Mouse (Mus musculus) Patski (cell line): ENCODE data around the gene Fer. TPM values are rescaled to one million over a fixed set of nuclear protein-coding genes. Genes with fewer than 3 reads are reported as not detected.
"Not testable (repeated sequence)": the region's sequence is repeated elsewhere in the genome, so short reads cannot be mapped to it uniquely, and the experiment has no call there.

ENCODE experiments used
- ATAC-seq: fragments of 100-300 bp; one replicate; pipeline ENCODE4 v1.8.0; 2021
- CTCF ChIA-PET: fragments of 350-600 bp; sonication (Branson Sonifier 250); formaldehyde crosslinking; loops from one replicate; lab custom pipeline; 2022; ENCODE audit warnings: inconsistent platforms; lab: Charles Lee
- POLR2A ChIA-PET: fragments of 350-600 bp; sonication (Branson Sonifier 250); formaldehyde crosslinking; loops from one replicate; lab custom pipeline; 2022; ENCODE audit warnings: antibody characterized with exemption, inconsistent platforms; lab: Charles Lee
- DNase-seq: peaks from one replicate; pipeline ENCODE4 v3.0.0-alpha.2; 2011; ENCODE audit warnings: low read depth, low spot score
- H3K27me3 ChIP-seq: fragments of 371-371 bp; one replicate; pipeline ENCODE4 v1.5.1; 2021
- CTCF ChIP-seq: fragments of 100-300 bp; IDR thresholded peaks from one replicate; pipeline ENCODE4 v1.5.1; 2021
- in situ Hi-C: fragments of 300-500 bp; cut with MboI; formaldehyde crosslinking; loops from 3 replicates; pipeline ENCODE4 v1.11.1; 2018; ENCODE audit warnings: low pct_unique_long_range_greater_than_20kb, mixed read lengths
- polyA plus RNA-seq: library from polyadenylated mRNA; unstranded; gene quantifications from one replicate; pipeline ENCODE4 v1.2.3, GENCODE M21; 2021

The Fer gene
- polyA plus RNA-seq, 1 experiment from 2014 or later: 34.8 TPM

- in situ Hi-C loops: no loop called here
- DNase-seq: no peak
These were observed 24.7 kb upstream of the Fer start for GRCm38 (mm10) chr17:63838144-63838543.

DNA sequence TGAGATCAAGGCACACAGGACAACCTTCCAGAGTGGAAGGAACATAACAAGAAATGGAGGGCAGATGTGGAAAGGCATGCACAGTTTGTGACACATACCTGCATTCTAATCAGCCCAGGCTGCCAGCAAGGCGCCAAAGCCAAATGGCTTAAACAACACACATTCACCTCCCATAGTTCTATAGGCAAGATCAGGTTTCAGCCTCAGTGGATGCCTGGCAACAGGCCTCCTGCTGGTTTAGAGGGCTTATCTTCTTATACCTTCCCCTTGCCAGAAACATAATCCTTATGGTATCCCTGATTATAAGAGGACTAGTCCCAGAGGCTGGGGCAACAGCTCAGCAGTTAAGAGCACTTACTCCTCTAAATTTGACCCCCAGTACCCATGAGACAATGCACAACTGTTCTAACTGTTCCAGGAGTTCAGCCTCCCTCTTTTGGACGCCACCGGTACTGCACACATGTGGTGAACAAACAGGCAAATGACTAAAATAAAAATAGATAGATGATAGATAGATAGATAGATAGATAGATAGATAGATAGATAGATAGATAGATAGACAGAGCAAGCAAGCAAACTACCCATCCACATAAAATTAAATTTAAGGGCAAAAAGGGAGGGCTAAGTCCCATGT is 23.1 kb upstream of the Fer start:
- POLR2A ChIA-PET: no interaction called here
- in situ Hi-C loops: no loop called here
- TF ChIP-seq CTCF: peak; percentile 39

More at GRCm38 (mm10) chr17:63838144-63838543, 24.7 kb upstream of the Fer start:
- no peak for TF ChIP-seq CTCF
- H3K27me3 ChIP-seq: no peaks in the 10 kb centered on the region
- POLR2A ChIA-PET: interaction anchor here (0.9 kb wide), 1 partner anchor 16 kb away, joined by 4 read pairs; no protein-coding TSS in a partner anchor
- CTCF ChIA-PET: interaction anchor here (1.2 to 1.6 kb wide), 3 partner anchors 12 to 35 kb away, joined by 3 to 6 read pairs (median 4); no protein-coding TSS in a partner anchor
- no peak for ATAC-seq

DNA sequence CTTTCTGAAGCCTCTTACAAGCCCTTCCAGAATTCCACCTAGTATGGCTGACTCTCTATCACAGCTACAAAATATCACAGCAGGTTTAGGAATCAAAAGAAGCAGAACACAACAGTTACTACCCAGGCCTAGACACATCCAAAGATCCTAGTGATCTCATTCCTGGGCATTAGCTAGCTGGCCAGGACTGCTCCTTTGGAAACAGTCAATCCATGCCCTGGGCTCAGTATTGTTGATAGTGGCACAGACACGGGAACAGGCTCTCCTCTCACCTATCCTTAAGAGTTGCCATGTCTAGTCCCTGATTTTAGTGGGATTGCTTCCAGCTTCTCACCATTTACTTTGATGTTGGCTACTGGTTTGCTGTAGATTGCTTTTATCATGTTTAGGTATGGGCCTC is 20.6 kb upstream of the Fer start:
- no peak for ATAC-seq
- ChIA-PET CTCF (interaction anchor here (1.3 kb wide), 1 partner anchor 14 kb away, joined by 3 read pairs; no protein-coding TSS in a partner anchor), POLR2A (interaction anchor here (1.3 kb wide), 1 partner anchor 10 kb away, joined by 3 read pairs; no protein-coding TSS in a partner anchor)
- H3K27me3 ChIP-seq: no peaks in the 10 kb centered on the region
- DNase-seq: no peak
- in situ Hi-C loops: no loop called here
- no peak for TF ChIP-seq CTCF

More for the DNA sequence above, 23.1 kb upstream of the Fer start:
- DNase-seq: no peak
- no peaks in the 10 kb centered on the region for H3K27me3 ChIP-seq
- CTCF ChIA-PET: no interaction called here
- no peak for ATAC-seq

GRCm38 (mm10) chr17:63844936-63845335 is 17.9 kb upstream of the Fer start:
- H3K27me3 ChIP-seq: no peaks in the 10 kb centered on the region
- DNase-seq (no peak), ATAC-seq (no peak)
- POLR2A ChIA-PET: no interaction called here
- in situ Hi-C loops: no loop called here
- CTCF ChIA-PET: no interaction called here
- no peak for TF ChIP-seq CTCF

- ATAC-seq, DNase-seq, in situ Hi-C loops, H3K27me3 ChIP-seq, POLR2A ChIA-PET, CTCF ChIA-PET: not testable (repeated sequence)
These were observed 17.1 kb upstream of the Fer start for GRCm38 (mm10) chr17:63845766-63846165.

DNA sequence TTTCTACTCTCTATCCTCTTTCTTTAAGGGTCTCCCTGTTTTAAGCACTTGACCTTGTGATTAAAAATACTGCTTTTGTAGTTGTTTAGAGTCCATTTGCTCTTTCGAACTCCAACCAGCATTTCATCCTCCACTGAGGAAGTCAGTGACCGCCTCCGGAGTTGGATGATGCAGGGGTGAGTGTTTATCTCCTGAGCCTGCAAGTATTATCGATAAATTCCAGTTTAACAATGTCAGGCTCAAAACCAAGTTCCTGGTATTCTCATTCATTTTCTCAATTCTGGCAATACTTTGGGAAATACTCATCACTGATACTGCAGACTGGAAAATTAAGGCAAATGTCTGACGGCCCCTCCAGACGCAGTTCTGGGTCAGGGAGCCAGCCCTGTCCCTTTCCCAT is 13.7 kb upstream of the Fer start:
- POLR2A ChIA-PET: no interaction called here
- ATAC-seq (peak; percentile 8), DNase-seq (no peak)
- in situ Hi-C loops: no loop called here
- TF ChIP-seq CTCF: no peak
- no peaks in the 10 kb centered on the region for H3K27me3 ChIP-seq
- CTCF ChIA-PET: no interaction called here

DNA sequence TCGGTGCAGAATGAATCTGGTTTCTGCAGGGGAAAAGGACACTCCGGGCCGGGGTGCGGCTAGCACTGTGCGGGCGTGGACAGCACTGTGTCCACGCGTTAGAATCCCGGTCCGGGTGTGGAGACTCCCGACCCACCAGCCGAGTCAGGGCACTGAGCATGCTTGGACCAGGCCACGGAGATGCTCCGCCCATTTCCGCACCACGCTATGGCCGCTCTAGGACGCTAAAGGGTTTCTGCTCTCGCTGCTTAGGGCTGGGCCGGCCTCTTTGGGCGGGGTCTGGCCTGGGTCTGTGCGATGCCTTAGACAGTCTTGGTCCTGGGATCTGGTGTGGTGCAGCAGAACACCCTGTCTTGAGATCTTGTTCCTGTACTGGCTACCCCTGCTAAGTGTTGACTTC is 13.3 kb upstream of the Fer start:
- ATAC-seq (peak; percentile 21), DNase-seq (no peak)
- in situ Hi-C loops: no loop called here
- ChIA-PET CTCF (no interaction called here), POLR2A (no interaction called here)
- no peaks in the 10 kb centered on the region for H3K27me3 ChIP-seq
- no peak for TF ChIP-seq CTCF

DNA sequence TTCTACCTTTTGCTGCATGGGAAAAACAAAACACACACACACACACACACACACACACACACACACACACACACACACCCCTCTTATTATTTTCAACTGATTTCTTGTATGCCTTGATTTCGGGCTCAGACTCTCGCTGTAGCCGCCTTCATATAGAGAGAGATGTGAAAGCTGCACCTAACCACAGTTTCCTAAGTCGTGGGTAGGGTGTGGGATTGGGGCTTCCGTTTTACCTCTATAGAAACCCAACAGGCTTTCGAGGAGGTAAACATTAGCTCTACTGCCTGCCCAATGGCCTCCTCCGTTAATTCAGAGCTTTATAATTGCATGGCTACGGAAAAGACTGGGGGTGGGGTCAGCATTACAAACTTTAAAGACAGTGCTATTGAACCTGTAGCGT is 12.8 kb upstream of the Fer start:
- TF ChIP-seq CTCF: no peak
- ATAC-seq: no peak
- ChIA-PET CTCF (interaction anchor here (0.9 kb wide), 1 partner anchor 13 kb away, joined by 3 read pairs; no protein-coding TSS in a partner anchor), POLR2A (no interaction called here)
- in situ Hi-C loops: no loop called here
- DNase-seq: no peak
- no peaks in the 10 kb centered on the region for H3K27me3 ChIP-seq

- no peak for TF ChIP-seq CTCF
- in situ Hi-C loops: no loop called here
- ATAC-seq (no peak), DNase-seq (no peak)
- H3K27me3 ChIP-seq: no peaks in the 10 kb centered on the region
- ChIA-PET POLR2A (no interaction called here), CTCF (no interaction called here)
These were observed 5.8 kb upstream of the Fer start for GRCm38 (mm10) chr17:63857023-63857544.

GRCm38 (mm10) chr17:63860988-63861387 is 1.9 kb upstream of the Fer start:
- POLR2A ChIA-PET: interaction anchor here (1.0 to 1.9 kb wide), 2 partner anchors 55 to 182 kb away, joined by 3 to 5 read pairs; no protein-coding TSS in a partner anchor
- DNase-seq: no peak
- no peaks in the 10 kb centered on the region for H3K27me3 ChIP-seq
- CTCF ChIA-PET: interaction anchor here (1.0 kb wide), 1 partner anchor 140 kb away, joined by 3 read pairs; no protein-coding TSS in a partner anchor
- in situ Hi-C loops: no loop called here
- TF ChIP-seq CTCF: no peak
- no peak for ATAC-seq

DNA sequence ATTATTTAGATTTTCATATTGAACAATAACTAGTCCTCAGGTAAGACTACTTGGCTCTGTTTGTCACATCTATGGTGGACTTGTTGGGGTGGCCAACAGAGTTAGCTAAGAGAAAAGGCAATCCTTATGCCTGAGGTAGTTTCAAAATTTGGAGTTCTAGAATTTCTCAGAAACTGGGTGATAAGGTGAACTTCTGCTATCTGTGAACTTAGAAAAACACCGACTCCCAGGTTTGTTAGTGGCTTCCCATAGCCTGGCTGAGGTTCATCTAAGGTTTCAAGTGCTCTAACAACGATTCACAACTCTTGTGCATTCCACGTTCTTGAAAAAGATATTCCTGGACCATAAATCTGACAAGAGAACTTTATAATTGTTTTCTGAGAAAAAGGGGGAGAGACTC is 463 bp upstream of the Fer start:
- no peak for ATAC-seq
- CTCF ChIA-PET: interaction anchor here (1.6 kb wide), 1 partner anchor 287 kb away, joined by 5 read pairs; no protein-coding TSS in a partner anchor
- no peak for TF ChIP-seq CTCF
- in situ Hi-C loops: no loop called here
- no peaks in the 10 kb centered on the region for H3K27me3 ChIP-seq
- POLR2A ChIA-PET: interaction anchor here (1.9 kb wide), 1 partner anchor 183 kb away, joined by 5 read pairs; no protein-coding TSS in a partner anchor
- DNase-seq: no peak
